Mouse (Mus musculus) adrenal gland, postnatal 10 days (tissue): ENCODE results near the gene Zfp319. TPM values are rescaled to one million over a fixed set of nuclear protein-coding genes. Genes with fewer than 3 reads are reported as not detected.

Experiments
- DNase-seq: peaks from one replicate; pipeline ENCODE4 v3.0.0; 2021; ENCODE audit warnings: mixed read lengths
- total RNA-seq, 2 experiments: library from RNA; stranded (reverse); gene quantifications; 2 replicates each; pipeline ENCODE4 v1.2.3; 2021

The Zfp319 gene
- total RNA-seq, 2 experiments from 2014 or later = 10.5 to 11.3 TPM

- DNase-seq = no peak
Observed at GRCm38 (mm10) chr8:95310342-95310970, 21.3 kb downstream of the Zfp319 start, which contains the start of gene Tepp. Tepp (plus strand) TSS chr8:95310566.

GRCm38 (mm10) chr8:95306431-95306830, 25.3 kb downstream of the Zfp319 start, which contains the start of gene Cngb1:
Cngb1 (minus strand) TSS chr8:95306585.
- DNase-seq = no peak

GRCm38 (mm10) chr8:95305526-95305925, 26.2 kb downstream of the Zfp319 start:
- no peak for DNase-seq

DNA sequence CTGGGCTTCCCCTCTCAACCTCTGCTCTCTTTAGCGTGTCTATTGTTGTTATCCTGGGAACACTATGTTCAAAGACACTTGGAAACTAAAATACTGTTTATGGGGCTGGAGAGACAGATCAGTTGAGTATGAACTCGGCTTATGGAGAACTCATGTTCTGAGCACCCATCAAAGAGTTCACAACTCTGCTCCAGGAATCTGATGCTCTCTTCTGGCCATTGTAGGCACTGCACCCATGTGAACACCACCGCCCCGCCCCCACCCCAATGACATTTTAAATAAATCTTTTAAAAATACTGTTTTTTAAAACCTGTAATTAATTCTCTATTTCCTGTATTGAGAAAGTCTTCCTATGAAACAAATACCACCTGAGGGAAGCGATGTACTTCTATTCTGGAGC, 29.3 kb downstream of the Zfp319 start:
- DNase-seq = peak; percentile 61

DNA sequence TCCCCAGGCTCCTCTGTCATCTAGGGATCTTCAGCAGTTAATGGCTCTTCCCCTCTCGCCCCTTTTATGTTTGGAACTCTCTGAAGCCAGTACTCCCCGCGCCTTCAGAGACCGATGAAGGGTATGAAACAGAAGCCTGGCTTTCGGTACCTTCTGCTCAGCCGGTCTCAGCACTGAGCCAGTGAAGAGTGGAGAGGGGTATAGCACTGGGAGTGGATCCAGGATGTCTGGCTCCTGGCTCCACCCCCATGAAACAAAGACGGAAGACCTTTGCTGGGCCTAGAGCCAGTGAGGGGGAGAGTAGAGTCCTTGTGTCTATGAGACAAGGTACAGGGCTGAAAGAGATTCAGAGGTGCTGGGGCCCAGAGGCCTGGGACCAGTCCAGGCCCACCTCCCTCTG, 37.9 kb downstream of the Zfp319 start:
- peak; percentile 28 for DNase-seq

DNA sequence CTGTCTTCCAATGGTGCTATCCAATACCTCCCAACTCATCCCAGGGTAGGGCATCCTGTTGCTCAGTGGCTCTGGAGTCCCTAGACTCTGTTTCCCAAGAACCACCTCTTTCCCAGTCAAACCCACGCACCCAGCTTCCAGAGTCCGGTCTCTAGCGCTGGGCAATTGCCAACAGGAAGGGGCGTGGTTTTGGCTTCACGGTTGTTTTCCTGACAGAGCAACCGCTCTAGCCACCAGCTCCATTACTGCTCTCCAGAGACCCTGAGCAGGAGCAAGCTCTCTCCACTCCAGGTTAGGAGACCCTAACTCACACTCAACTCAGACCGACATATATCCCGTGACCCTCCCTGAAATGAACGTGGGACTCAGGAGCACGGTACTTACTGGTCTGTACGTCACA, 38.6 kb downstream of the Zfp319 start:
- DNase-seq = peak; percentile 84

GRCm38 (mm10) chr8:95289066-95289650, 42.6 kb downstream of the Zfp319 start:
- no peak for DNase-seq

GRCm38 (mm10) chr8:95281493-95281892, 50.3 kb downstream of the Zfp319 start:
- no peak for DNase-seq

Other genes with a start within 250 kb of the Zfp319 start
- gene Kifc3, start 129.1 kb downstream of the Zfp319 start, total RNA-seq = 10 to 100 TPM; 80.0 to 89.0 TPM
- 1 to 10 TPM in 1 of 2 experiments, under 1 TPM in 1; 0.60 to 1.5 TPM for gene Cngb1, start 25.4 kb downstream of the Zfp319 start, total RNA-seq
- not detected for gene Tepp, start 21.4 kb downstream of the Zfp319 start, total RNA-seq
- 10 to 100 TPM; 18.5 to 20.5 TPM for gene Usb1, start 334 bp upstream of the Zfp319 start, total RNA-seq
- gene Mmp15, start 20.3 kb upstream of the Zfp319 start, total RNA-seq = 10 to 100 TPM; 23.0 to 32.7 TPM
- gene Cfap20, start 102.9 kb upstream of the Zfp319 start, total RNA-seq = 10 to 100 TPM; 48.4 to 57.7 TPM
- 10 to 100 TPM; 68.8 to 70.0 TPM for gene Csnk2a2, start 158.1 kb upstream of the Zfp319 start, total RNA-seq
- 1 to 10 TPM in 1 of 2 experiments, under 1 TPM in 1; 0.76 to 1.2 TPM for gene Ccdc113, start 202.1 kb upstream of the Zfp319 start, total RNA-seq
- not detected for gene Prss54, start 244.4 kb upstream of the Zfp319 start, total RNA-seq